Mouse (Mus musculus) embryonic facial prominence, embryonic 11.5 days (tissue): ENCODE measurements around the gene Chic1. TPM values are rescaled to one million over a fixed set of nuclear protein-coding genes. Genes with fewer than 3 reads are reported as not detected.
A peak's percentile ranks its signal among the peaks of the same experiment; 100 is the strongest.

ENCODE experiments used
- ATAC-seq: fragments of 200-750 bp; cut with Nextera tagmentation; replicated peaks from 2 replicates; pipeline ENCODE4 v1.8.0; 2017; ENCODE audit warnings: low read depth; ENCODE audit not compliant: insufficient number of reproducible peaks, low FRiP score, low TSS enrichment
- DNase-seq: peaks from one replicate; pipeline ENCODE4 v3.0.0-alpha.2; 2015; ENCODE audit warnings: low spot score
- H3K27ac ChIP-seq: fragments of 300-500 bp; sonication (generic); replicated peaks from 2 replicates; pipeline ENCODE4 v1.5.1; 2014; ENCODE audit warnings: mild to moderate bottlenecking, low read depth, low read length, control low read depth
- H3K27me3 ChIP-seq: fragments of 300-500 bp; sonication (generic); 2 replicates; pipeline ENCODE4 v1.6.1; 2014; ENCODE audit warnings: mild to moderate bottlenecking, low read length, moderate library complexity, mixed read lengths; ENCODE audit not compliant: control insufficient read depth, insufficient read depth
- H3K36me3 ChIP-seq: fragments of 300-500 bp; sonication (generic); replicated peaks from 2 replicates; pipeline ENCODE4 v1.6.1; 2014; ENCODE audit warnings: low read depth, mild to moderate bottlenecking, low read length, moderate library complexity, mixed read lengths; ENCODE audit not compliant: control insufficient read depth, insufficient read depth
- H3K4me1 ChIP-seq: fragments of 300-500 bp; sonication (generic); 2 replicates; pipeline ENCODE4 v1.6.1; 2014; ENCODE audit warnings: low read length, mixed read lengths; ENCODE audit not compliant: control insufficient read depth, insufficient read depth
- H3K4me2 ChIP-seq: fragments of 300-500 bp; sonication (generic); 2 replicates; pipeline ENCODE4 v1.6.1; 2014; ENCODE audit warnings: low read depth, mild to moderate bottlenecking, control low read depth, low read length, moderate library complexity
- H3K4me3 ChIP-seq: fragments of 300-500 bp; sonication (generic); 2 replicates; pipeline ENCODE4 v1.5.1; 2014; ENCODE audit warnings: low read depth, low read length, control low read depth
- H3K9ac ChIP-seq: fragments of 300-500 bp; sonication (generic); replicated peaks from 2 replicates; pipeline ENCODE4 v1.6.1; 2014; ENCODE audit warnings: mild to moderate bottlenecking, control low read depth, low read length
- H3K9me3 ChIP-seq: fragments of 300-500 bp; sonication (generic); replicated peaks from 2 replicates; pipeline ENCODE4 v1.6.1; 2016; ENCODE audit warnings: mild to moderate bottlenecking, low read length, inconsistent platforms, mixed read lengths; ENCODE audit not compliant: control insufficient read depth
- WGBS: fragments of 180-500 bp; shearing (Covaris S2); extraction: QIAGEN DNeasy Blood & Tissue Kit; methylation state at CpG from one replicate; pipeline ENCODE4 v1.1.7; 2014; 5-methylcytosine and 5-hydroxymethylcytosine counted together
- polyA plus RNA-seq: library from polyadenylated mRNA; unstranded; fragments of >200 nt; fragmentation: Nextera tagmentation; extraction: Ambion mirVana; gene quantifications from 2 replicates; pipeline ENCODE4 v1.2.1, GENCODE M21; 2014

Gene Chic1
- polyA plus RNA-seq, 1 experiment from 2014 or later, result 4.1 TPM

DNA sequence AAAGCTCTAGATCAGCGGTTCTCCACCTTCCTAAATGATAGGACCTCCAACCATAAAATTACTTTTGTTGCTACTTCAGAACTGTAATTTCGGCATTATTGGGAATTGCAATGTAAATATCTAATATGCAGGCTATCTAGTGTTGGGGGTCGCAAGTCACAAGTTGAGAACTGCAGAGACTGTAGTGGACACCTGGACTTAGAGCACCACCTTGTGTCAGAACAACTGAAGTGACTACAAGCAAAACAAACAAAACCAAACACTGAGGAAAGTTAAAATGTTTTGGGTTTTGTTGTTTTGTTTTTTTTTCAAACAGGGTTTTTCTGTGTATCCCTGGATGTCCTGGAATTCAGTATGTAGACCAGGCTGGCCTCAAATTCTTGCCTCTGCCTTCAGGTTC, 28.3 kb downstream of the Chic1 start:
- Histone ChIP-seq H3K4me1 (no peaks in the 10 kb centered on the region), H3K27ac (no peak overlapping the region), H3K36me3 (no peaks in the 10 kb centered on the region), H3K9me3 (no peaks in the 10 kb centered on the region), H3K4me3 (no peak overlapping the region), H3K4me2 (no peak overlapping the region), H3K27me3 (no peaks in the 10 kb centered on the region; the same call in 1 of the 2 replicates), H3K9ac (no peak overlapping the region)
- DNase-seq, result no peak
- ATAC-seq, result no peak
- WGBS, result 87% methylated on average over 3 of the region's 3 CpGs

DNA sequence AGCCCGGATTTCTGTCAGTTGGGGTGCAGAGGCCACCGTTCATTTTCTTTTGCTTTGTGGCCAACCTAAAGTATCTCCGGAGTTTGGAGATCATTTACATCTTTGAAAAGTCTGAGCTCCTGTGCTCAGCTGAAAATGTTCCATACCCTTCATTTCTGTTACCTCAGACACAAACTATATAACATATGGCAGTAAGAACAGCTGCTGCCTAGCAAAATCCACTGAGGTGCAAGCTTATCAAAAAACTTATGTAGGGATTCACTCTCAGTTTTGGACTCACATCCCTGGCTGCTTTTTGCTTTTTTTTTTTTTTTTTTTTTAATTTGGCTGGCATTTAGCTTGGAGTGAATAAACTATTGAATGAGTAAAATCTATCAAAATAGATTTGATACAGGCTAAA, 31.9 kb downstream of the Chic1 start:
- H3K4me2 ChIP-seq, result no peak overlapping the region
- no peaks in the 10 kb centered on the region; the same call in 1 of the 2 replicates for H3K27me3 ChIP-seq
- ATAC-seq (no peak), DNase-seq (no peak)
- H3K9me3 ChIP-seq, result no peaks in the 10 kb centered on the region
- no peaks in the 10 kb centered on the region for H3K4me1 ChIP-seq
- no peak overlapping the region for H3K4me3 ChIP-seq
- no peak overlapping the region for H3K27ac ChIP-seq
- no peak overlapping the region for H3K9ac ChIP-seq
- whole genome bisulfite sequencing, result 88% methylated on average over 3 of the region's 3 CpGs
- H3K36me3 ChIP-seq, result no peaks in the 10 kb centered on the region

DNA sequence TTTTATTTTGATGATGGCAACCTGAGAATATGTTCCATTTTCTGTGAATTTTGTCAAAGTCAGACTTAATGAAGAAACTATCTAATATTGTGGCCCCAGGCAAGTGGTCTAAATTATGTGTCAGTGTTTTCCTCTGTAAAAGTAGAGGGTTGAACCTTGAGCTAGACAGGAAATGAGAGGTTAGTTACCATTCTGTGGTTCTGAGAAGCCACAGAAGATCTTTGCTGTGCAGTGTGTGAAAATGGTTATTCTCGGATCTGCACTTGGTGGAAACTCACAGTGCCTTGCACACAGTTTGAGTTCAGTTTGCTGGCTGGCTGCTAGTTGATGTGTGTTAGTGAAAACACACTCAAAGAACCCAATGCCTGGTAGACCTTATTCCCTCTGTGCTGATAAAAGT, 37.6 kb downstream of the Chic1 start:
- H3K27me3 ChIP-seq, result no peaks in the 10 kb centered on the region
- no peaks in the 10 kb centered on the region for H3K36me3 ChIP-seq
- DNase-seq, result no peak
- H3K4me1 ChIP-seq, result no peaks in the 10 kb centered on the region
- H3K4me3 ChIP-seq, result no peak overlapping the region
- 69% methylated on average over 1 of the region's 1 CpGs for WGBS
- H3K9ac ChIP-seq, result no peak overlapping the region
- no peak for ATAC-seq
- H3K4me2 ChIP-seq, result no peak overlapping the region
- H3K9me3 ChIP-seq, result no peaks in the 10 kb centered on the region
- H3K27ac ChIP-seq, result no peak overlapping the region

DNA sequence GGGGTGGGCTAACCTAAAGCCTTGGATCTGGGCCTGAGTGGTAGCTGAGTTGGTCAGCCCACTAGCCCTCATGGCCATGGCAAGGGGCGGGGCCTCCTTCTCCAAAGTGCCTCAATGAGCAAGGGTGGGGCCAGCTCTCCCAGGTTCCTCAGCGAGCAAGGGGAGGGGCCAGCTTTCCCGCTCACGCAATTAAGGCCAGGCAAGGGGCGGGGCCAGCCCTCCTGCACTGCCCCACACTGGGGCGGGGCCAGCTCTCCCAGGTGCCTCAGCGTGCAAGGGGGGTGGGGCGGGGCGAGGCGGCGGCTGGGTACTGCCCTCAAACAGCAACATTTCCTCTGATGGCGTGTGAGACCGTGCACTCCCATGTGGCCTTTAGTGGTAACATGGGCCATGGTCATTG, 48.7 kb downstream of the Chic1 start:
- no peaks in the 10 kb centered on the region for H3K4me1 ChIP-seq
- 29% methylated on average over 10 of the region's 13 CpGs for WGBS
- no peak overlapping the region for H3K27ac ChIP-seq
- H3K9me3 ChIP-seq, result no peaks in the 10 kb centered on the region
- DNase-seq, result peak; percentile 1
- no peaks in the 10 kb centered on the region for H3K27me3 ChIP-seq
- ATAC-seq, result no peak
- no peak overlapping the region for H3K9ac ChIP-seq
- H3K36me3 ChIP-seq, result no peaks in the 10 kb centered on the region
- H3K4me3 ChIP-seq, result no peak overlapping the region
- H3K4me2 ChIP-seq, result no peak overlapping the region

DNA sequence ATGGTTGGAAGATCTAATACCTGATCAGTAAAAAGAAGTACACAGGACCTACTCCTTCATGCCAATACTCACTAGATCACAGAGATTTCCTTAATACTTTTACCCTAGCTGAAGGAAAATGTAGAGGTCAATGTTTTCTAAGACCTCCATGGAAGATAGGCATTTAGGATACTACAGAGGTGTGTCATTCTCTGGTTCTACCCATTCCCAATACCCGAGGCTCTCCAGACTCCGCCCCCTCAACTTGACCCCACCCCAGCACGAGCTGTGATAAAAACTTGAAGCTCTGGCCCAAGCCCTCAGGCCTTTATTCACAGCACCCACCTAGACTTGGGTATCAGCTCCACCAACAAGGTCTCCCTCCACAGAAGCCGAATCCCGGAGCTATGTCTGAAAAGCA, 57.9 kb downstream of the Chic1 start, which contains the start of gene Tsx:
Tsx (plus strand) TSS at position 301 of the 400 bp plus-strand sequence.
- peaks cover 3% of the 10 kb centered on the region for H3K27me3 ChIP-seq
- ATAC-seq, result no peak
- WGBS, result 79% methylated on average over 5 of the region's 5 CpGs

DNA sequence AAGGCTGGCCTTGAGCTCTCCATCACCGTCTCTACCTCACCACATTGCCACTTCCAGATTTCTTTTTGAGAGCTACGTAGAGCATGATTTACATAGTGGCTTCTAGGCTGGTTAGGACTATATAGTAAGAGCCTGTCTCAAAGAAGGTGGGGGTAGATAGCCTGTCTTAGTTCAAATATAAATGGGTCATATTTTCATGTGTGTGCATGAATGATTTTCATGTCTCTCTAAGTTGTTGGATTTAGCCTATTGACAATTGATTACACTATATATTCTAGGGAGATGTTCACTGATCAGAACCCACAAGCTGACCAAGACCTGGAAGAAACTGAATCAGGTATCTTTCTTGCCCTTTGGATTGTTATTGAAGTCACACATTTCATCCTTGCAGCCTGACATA, 65.4 kb downstream of the Chic1 start, which contains the start of gene Gm26992:
Gm26992 (plus strand) TSS at position 301 of the 400 bp plus-strand sequence.
- 97% methylated on average over 2 of the region's 2 CpGs for WGBS
- Histone ChIP-seq H3K4me3 (no peak within 1 kb of the TSS), H3K4me1 (no peaks in the 10 kb centered on the region), H3K36me3 (no peaks in the 10 kb centered on the region), H3K27ac (no peak within 1 kb of the TSS), H3K27me3 (0 out of 2 replicates have a peak, but pooled peaks cover 2% of the 10 kb centered on the region), H3K9me3 (no peaks in the 10 kb centered on the region), H3K9ac (no peak within 1 kb of the TSS), H3K4me2 (no peak within 1 kb of the TSS)
- DNase-seq (no peak), ATAC-seq (no peak)

More for the DNA sequence above, 57.9 kb downstream of the Chic1 start, which contains the start of gene Tsx:
- Histone ChIP-seq H3K4me2 (no peak within 1 kb of the TSS), H3K4me3 (no peak within 1 kb of the TSS), H3K27ac (no peak within 1 kb of the TSS), H3K9ac (no peak within 1 kb of the TSS), H3K9me3 (no peaks in the 10 kb centered on the region), H3K4me1 (no peaks in the 10 kb centered on the region), H3K36me3 (no peaks in the 10 kb centered on the region)
- DNase-seq, result no peak

DNA sequence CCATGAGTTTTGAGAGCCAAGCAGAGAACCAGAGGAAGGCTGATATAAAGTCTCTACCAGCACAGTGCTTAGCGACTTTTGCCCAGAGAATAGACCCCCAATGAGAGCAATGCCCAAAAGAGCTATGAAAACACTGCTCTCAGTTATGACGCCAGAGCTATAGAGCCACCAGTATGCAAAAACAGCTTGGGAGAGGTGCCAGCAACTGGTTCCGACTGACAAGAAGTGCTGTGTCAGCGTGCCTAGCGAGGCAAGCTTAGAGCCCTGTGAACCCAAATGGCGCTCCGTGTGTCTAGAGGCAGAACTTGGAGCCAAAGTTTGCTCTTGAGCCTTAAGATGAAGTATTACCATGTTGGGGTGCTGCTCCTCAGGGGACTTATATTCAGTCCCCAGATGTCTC, 71.4 kb downstream of the Chic1 start:
- no peaks in the 10 kb centered on the region for H3K36me3 ChIP-seq
- 77% methylated on average over 7 of the region's 7 CpGs for WGBS
- ATAC-seq (no peak), DNase-seq (no peak)
- no peak overlapping the region for H3K27ac ChIP-seq
- H3K27me3 ChIP-seq, result 0 out of 2 replicates have a peak, but pooled peaks cover 2% of the 10 kb centered on the region
- H3K4me3 ChIP-seq, result no peak overlapping the region
- H3K4me1 ChIP-seq, result no peaks in the 10 kb centered on the region
- H3K4me2 ChIP-seq, result no peak overlapping the region
- H3K9me3 ChIP-seq, result no peaks in the 10 kb centered on the region
- H3K9ac ChIP-seq, result no peak overlapping the region

DNA sequence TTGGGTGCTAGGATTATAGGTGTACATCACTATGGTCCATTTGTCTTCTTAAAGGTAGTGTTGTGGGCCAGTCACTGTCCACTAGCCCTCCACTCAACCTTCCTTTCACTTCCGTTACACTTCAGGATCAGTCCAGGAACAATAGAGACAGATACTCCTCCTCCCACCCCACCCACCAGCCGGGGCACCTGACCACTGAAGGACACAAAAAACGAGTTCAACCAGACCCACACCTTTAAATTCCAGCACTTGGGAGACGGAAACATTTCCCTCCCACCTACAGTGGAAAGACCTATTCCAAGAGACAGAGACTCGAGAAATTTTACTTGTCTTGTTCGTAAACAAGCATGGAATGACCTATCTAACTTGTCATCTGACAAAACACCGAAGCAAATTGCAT, 76.0 kb downstream of the Chic1 start:
- no peaks in the 10 kb centered on the region for H3K27me3 ChIP-seq
- WGBS, result 72% methylated on average over 7 of the region's 7 CpGs
- no peak overlapping the region for H3K4me3 ChIP-seq
- no peaks in the 10 kb centered on the region for H3K36me3 ChIP-seq
- H3K4me2 ChIP-seq, result no peak overlapping the region
- no peak overlapping the region for H3K9ac ChIP-seq
- no peak for DNase-seq
- no peaks in the 10 kb centered on the region for H3K9me3 ChIP-seq
- ATAC-seq, result no peak
- no peak overlapping the region for H3K27ac ChIP-seq
- H3K4me1 ChIP-seq, result no peaks in the 10 kb centered on the region
